Mouse (Mus musculus) forebrain, embryonic 16.5 days (tissue): ENCODE results near the gene Vgll4. TPM values are rescaled to one million over a fixed set of nuclear protein-coding genes. Genes with fewer than 3 reads are reported as not detected.

Experiments used
- ATAC-seq: fragments of 200-750 bp; cut with Nextera tagmentation; 2 replicates; pipeline ENCODE4 v1.8.0; 2017; ENCODE audit warnings: mild to moderate bottlenecking, moderate library complexity
- H3K27ac ChIP-seq: fragments of 300-500 bp; sonication (generic); 2 replicates; pipeline ENCODE4 v1.5.1; 2014; ENCODE audit warnings: low read length, control low read depth
- H3K27me3 ChIP-seq: fragments of 300-500 bp; sonication (generic); replicated peaks from 2 replicates; pipeline ENCODE4 v1.6.1; 2014; ENCODE audit warnings: low read length; ENCODE audit not compliant: control insufficient read depth, insufficient read depth
- H3K36me3 ChIP-seq: fragments of 300-500 bp; sonication (generic); 2 replicates; pipeline ENCODE4 v1.6.1; 2014; ENCODE audit not compliant: control insufficient read depth, insufficient read depth
- H3K4me1 ChIP-seq: fragments of 300-500 bp; sonication (generic); replicated peaks from 2 replicates; pipeline ENCODE4 v1.6.1; 2014; ENCODE audit warnings: low read length; ENCODE audit not compliant: control insufficient read depth, insufficient read depth
- H3K4me2 ChIP-seq: fragments of 300-500 bp; sonication (generic); 2 replicates; pipeline ENCODE4 v1.6.1; 2014; ENCODE audit warnings: mild to moderate bottlenecking, low read length, control low read depth
- H3K4me3 ChIP-seq: fragments of 300-500 bp; sonication (generic); replicated peaks from 2 replicates; pipeline ENCODE4 v1.5.1; 2014; ENCODE audit warnings: mild to moderate bottlenecking, low read length, control low read depth
- H3K9ac ChIP-seq: fragments of 300-500 bp; sonication (generic); replicated peaks from 2 replicates; pipeline ENCODE4 v1.6.1; 2014; ENCODE audit warnings: low read depth, low read length, control low read depth
- H3K9me3 ChIP-seq: fragments of 300-500 bp; sonication (generic); 2 replicates; pipeline ENCODE4 v1.6.1; 2016; ENCODE audit warnings: low read length; ENCODE audit not compliant: control insufficient read depth
- WGBS: fragments of 180-500 bp; shearing (Covaris S2); extraction: QIAGEN DNeasy Blood & Tissue Kit; methylation state at CpG from one replicate; pipeline ENCODE4 v1.1.7; 2014; 5-methylcytosine and 5-hydroxymethylcytosine counted together
- polyA plus RNA-seq: library from polyadenylated mRNA; unstranded; fragments of >200 nt; fragmentation: Nextera tagmentation; extraction: Ambion mirVana; gene quantifications from 2 replicates; pipeline ENCODE4 v1.2.1, GENCODE M21; 2015

The Vgll4 gene
- polyA plus RNA-seq, 1 experiment from 2014 or later: 74.3 TPM

DNA sequence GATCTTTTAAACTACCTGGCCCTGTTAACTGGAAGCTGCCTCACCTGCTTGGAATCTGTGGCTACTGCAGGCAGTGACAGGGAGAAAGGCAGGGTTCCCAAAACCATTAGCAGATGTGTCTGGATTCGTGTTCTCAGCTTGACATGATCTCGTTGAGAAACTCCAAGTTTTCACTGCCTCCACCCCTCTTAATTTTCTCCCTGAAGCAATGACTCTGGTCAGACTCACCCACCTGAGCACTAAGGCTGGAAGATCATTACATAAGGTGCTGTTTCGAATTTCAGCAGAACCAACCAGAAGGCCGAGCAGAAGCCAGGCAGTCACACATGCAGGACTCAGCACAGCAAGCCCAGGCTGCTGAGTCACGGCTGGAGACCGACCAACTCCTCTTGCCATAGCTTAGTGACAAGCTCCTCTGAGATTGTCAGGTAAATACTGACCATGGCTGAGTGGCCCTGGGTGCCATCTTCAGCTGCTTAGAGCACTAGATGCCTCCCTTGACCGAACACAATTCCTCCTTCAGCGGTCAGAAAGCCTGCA is 35.6 kb upstream of the Vgll4 start:
- WGBS: 86% methylated on average over 8 of the region's 8 CpGs
- no peaks in the 10 kb centered on the region for H3K36me3 ChIP-seq
- no peak for ATAC-seq
- no peak overlapping the region for H3K4me3 ChIP-seq
- no peaks in the 10 kb centered on the region for H3K9me3 ChIP-seq
- H3K4me2 ChIP-seq: no peak overlapping the region
- H3K9ac ChIP-seq: no peak overlapping the region
- H3K27ac ChIP-seq: no peak overlapping the region
- no peaks in the 10 kb centered on the region for H3K27me3 ChIP-seq
- peaks cover 6% of the 10 kb centered on the region; the same call in 1 of the 2 replicates for H3K4me1 ChIP-seq

- Histone ChIP-seq H3K36me3 (no peaks in the 10 kb centered on the region), H3K4me2 (no peak overlapping the region), H3K4me1 (peaks cover 6% of the 10 kb centered on the region; the same call in 1 of the 2 replicates), H3K9ac (no peak overlapping the region), H3K4me3 (no peak overlapping the region), H3K27me3 (no peaks in the 10 kb centered on the region), H3K27ac (no peak overlapping the region), H3K9me3 (no peaks in the 10 kb centered on the region)
- 69% methylated on average over 8 of the region's 8 CpGs for WGBS
- no peak for ATAC-seq
Measured at GRCm38 (mm10) chr6:115004636-115005035, 34.8 kb upstream of the Vgll4 start.

GRCm38 (mm10) chr6:114998374-114999031 is 28.7 kb upstream of the Vgll4 start:
- H3K27ac ChIP-seq: no peak overlapping the region
- no peak overlapping the region for H3K9ac ChIP-seq
- no peaks in the 10 kb centered on the region for H3K27me3 ChIP-seq
- no peaks in the 10 kb centered on the region for H3K9me3 ChIP-seq
- no peaks in the 10 kb centered on the region for H3K36me3 ChIP-seq
- H3K4me3 ChIP-seq: no peak overlapping the region
- ATAC-seq: no peak
- H3K4me1 ChIP-seq: no peaks in the 10 kb centered on the region
- H3K4me2 ChIP-seq: no peak overlapping the region
- 91% methylated on average over 16 of the region's 16 CpGs for WGBS

- no peak overlapping the region for H3K27ac ChIP-seq
Measured at GRCm38 (mm10) chr6:114997471-114997870, 27.7 kb upstream of the Vgll4 start.

GRCm38 (mm10) chr6:114996910-114997309 is 27.1 kb upstream of the Vgll4 start:
- Histone ChIP-seq H3K4me1 (no peaks in the 10 kb centered on the region), H3K4me3 (no peak overlapping the region), H3K27ac (no peak overlapping the region), H3K36me3 (no peaks in the 10 kb centered on the region), H3K27me3 (no peaks in the 10 kb centered on the region), H3K4me2 (no peak overlapping the region), H3K9me3 (no peaks in the 10 kb centered on the region), H3K9ac (no peak overlapping the region)
- WGBS: 80% methylated on average over 5 of the region's 5 CpGs
- no peak for ATAC-seq

More at GRCm38 (mm10) chr6:114997471-114997870, 27.7 kb upstream of the Vgll4 start:
- WGBS: 93% methylated on average over 5 of the region's 5 CpGs
- H3K27me3 ChIP-seq: no peaks in the 10 kb centered on the region
- no peaks in the 10 kb centered on the region for H3K9me3 ChIP-seq
- H3K4me2 ChIP-seq: no peak overlapping the region
- no peak overlapping the region for H3K9ac ChIP-seq
- H3K4me3 ChIP-seq: no peak overlapping the region
- no peak for ATAC-seq
- H3K4me1 ChIP-seq: no peaks in the 10 kb centered on the region
- no peaks in the 10 kb centered on the region for H3K36me3 ChIP-seq

GRCm38 (mm10) chr6:114994079-114994478 is 24.3 kb upstream of the Vgll4 start:
- WGBS: 92% methylated on average over 5 of the region's 5 CpGs
- Histone ChIP-seq H3K4me2 (no peak overlapping the region), H3K4me3 (no peak overlapping the region), H3K9ac (no peak overlapping the region), H3K27ac (no peak overlapping the region), H3K9me3 (no peaks in the 10 kb centered on the region), H3K4me1 (no peaks in the 10 kb centered on the region), H3K27me3 (no peaks in the 10 kb centered on the region), H3K36me3 (no peaks in the 10 kb centered on the region)
- ATAC-seq: no peak

DNA sequence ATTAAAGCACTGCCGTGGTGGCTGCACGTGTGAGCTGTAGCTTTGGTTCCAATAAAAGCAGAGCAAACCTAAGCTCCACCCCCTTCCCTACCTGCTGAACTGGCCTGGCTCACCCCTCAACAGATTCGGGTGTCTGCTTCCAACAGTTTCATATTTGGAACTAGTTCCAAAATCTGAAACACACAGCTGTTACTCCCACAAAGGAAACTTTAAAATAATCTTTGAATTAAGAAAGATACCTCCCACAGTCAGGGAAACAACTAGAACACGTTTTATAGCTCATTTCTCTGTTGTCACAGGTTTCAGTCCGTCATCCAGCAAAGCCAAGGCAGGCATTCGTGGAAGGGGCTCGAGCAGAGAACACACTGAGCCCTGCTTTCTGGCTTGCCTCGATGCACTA is 23.9 kb upstream of the Vgll4 start:
- H3K4me3 ChIP-seq: no peak overlapping the region
- 66% methylated on average over 8 of the region's 8 CpGs for WGBS
- no peaks in the 10 kb centered on the region for H3K4me1 ChIP-seq
- H3K27me3 ChIP-seq: no peaks in the 10 kb centered on the region
- no peak for ATAC-seq
- H3K27ac ChIP-seq: no peak overlapping the region
- no peaks in the 10 kb centered on the region for H3K9me3 ChIP-seq
- H3K9ac ChIP-seq: no peak overlapping the region
- no peaks in the 10 kb centered on the region for H3K36me3 ChIP-seq
- H3K4me2 ChIP-seq: no peak overlapping the region

- H3K4me3 ChIP-seq: no peak overlapping the region
- H3K27me3 ChIP-seq: no peaks in the 10 kb centered on the region
- ATAC-seq: no peak
- no peak overlapping the region for H3K4me2 ChIP-seq
- peaks cover 4% of the 10 kb centered on the region; the same call in 1 of the 2 replicates for H3K4me1 ChIP-seq
- no peak overlapping the region for H3K9ac ChIP-seq
- no peaks in the 10 kb centered on the region for H3K36me3 ChIP-seq
- H3K9me3 ChIP-seq: no peaks in the 10 kb centered on the region
- WGBS: 65% methylated on average over 4 of the region's 4 CpGs
- no peak overlapping the region for H3K27ac ChIP-seq
Measured at GRCm38 (mm10) chr6:114991909-114992308, 22.1 kb upstream of the Vgll4 start.

DNA sequence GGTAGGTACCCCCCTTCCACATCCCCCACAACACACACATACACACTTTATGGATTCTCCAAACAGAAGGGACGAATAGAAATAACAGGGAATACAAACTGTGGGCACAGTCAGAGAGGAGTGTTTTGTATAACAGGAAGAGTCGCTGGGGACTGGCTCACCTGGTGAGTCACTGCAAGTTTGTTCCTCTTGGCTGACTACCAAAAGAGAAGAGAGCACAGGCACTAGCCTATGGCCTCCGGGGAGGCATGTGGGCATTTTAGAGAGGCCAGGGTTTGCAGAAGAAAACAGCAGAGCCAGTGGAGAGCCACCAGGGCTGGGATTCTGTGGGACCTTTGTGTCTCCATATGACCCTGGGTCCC is 18.8 kb upstream of the Vgll4 start:
- ATAC-seq: no peak
- no peak overlapping the region for H3K4me3 ChIP-seq
- H3K27me3 ChIP-seq: no peaks in the 10 kb centered on the region
- H3K27ac ChIP-seq: no peak overlapping the region
- no peaks in the 10 kb centered on the region for H3K36me3 ChIP-seq
- no peak overlapping the region for H3K9ac ChIP-seq
- peaks cover 4% of the 10 kb centered on the region; the same call in 1 of the 2 replicates for H3K4me1 ChIP-seq
- 51% methylated on average over 3 of the region's 3 CpGs for WGBS
- no peaks in the 10 kb centered on the region for H3K9me3 ChIP-seq
- H3K4me2 ChIP-seq: no peak overlapping the region
